Mouse (Mus musculus): Measurements from ENCODE around the gene Ttc24. TPM values are rescaled to one million over a fixed set of nuclear protein-coding genes. Genes with fewer than 3 reads are reported as not detected.

Gene Ttc24
- polyA plus RNA-seq, 1 experiment from 2014 or later, result not detected

Other genes starting within 250 kb of the Ttc24 start
- gene Sh2d2a, start 231.5 kb downstream of the Ttc24 start, polyA plus RNA-seq (2014; fragmentation: Nextera tagmentation; extraction: Ambion mirVana), result 0.15 TPM in 1 of 2 replicates, not detected in the other
- gene Prcc, start 192.7 kb downstream of the Ttc24 start, polyA plus RNA-seq (2014; fragmentation: Nextera tagmentation; extraction: Ambion mirVana), result 10.1 and 11.7 TPM in 2 replicates
- 148 and 154 TPM in 2 replicates for gene Hdgf, start 172.0 kb downstream of the Ttc24 start, polyA plus RNA-seq (2014; fragmentation: Nextera tagmentation; extraction: Ambion mirVana)
- 64.1 and 67.9 TPM in 2 replicates for gene Mrpl24, start 158.8 kb downstream of the Ttc24 start, polyA plus RNA-seq (2014; fragmentation: Nextera tagmentation; extraction: Ambion mirVana)
- gene Isg20l2, start 148.0 kb downstream of the Ttc24 start, polyA plus RNA-seq (2014; fragmentation: Nextera tagmentation; extraction: Ambion mirVana), result 18.5 and 19.3 TPM in 2 replicates
- gene Rrnad1, start 147.6 kb downstream of the Ttc24 start, polyA plus RNA-seq (2014; fragmentation: Nextera tagmentation; extraction: Ambion mirVana), result 10.9 and 14.4 TPM in 2 replicates
- 1.6 and 2.4 TPM in 2 replicates for gene Crabp2, start 129.6 kb downstream of the Ttc24 start, polyA plus RNA-seq (2014; fragmentation: Nextera tagmentation; extraction: Ambion mirVana)
- 9.8 and 10.7 TPM in 2 replicates for gene Nes, start 107.2 kb downstream of the Ttc24 start, polyA plus RNA-seq (2014; fragmentation: Nextera tagmentation; extraction: Ambion mirVana)
- 0.31 TPM in 1 of 2 replicates, not detected in the other for gene Bcan, start 78.1 kb downstream of the Ttc24 start, polyA plus RNA-seq (2014; fragmentation: Nextera tagmentation; extraction: Ambion mirVana)
- 0.58 TPM in 1 of 2 replicates, not detected in the other for gene Hapln2, start 50.7 kb downstream of the Ttc24 start, polyA plus RNA-seq (2014; fragmentation: Nextera tagmentation; extraction: Ambion mirVana)
- gene Gpatch4, start 35.2 kb downstream of the Ttc24 start, polyA plus RNA-seq (2014; fragmentation: Nextera tagmentation; extraction: Ambion mirVana), result 14.7 and 16.7 TPM in 2 replicates
- 161 and 168 TPM in 2 replicates for gene Naxe, start 19.8 kb downstream of the Ttc24 start, polyA plus RNA-seq (2014; fragmentation: Nextera tagmentation; extraction: Ambion mirVana)
- 22.8 and 26.4 TPM in 2 replicates for gene Iqgap3, start 3.7 kb upstream of the Ttc24 start, polyA plus RNA-seq (2014; fragmentation: Nextera tagmentation; extraction: Ambion mirVana)
- gene Mef2d, start 64.1 kb upstream of the Ttc24 start, polyA plus RNA-seq (2014; fragmentation: Nextera tagmentation; extraction: Ambion mirVana), result 52.1 and 52.7 TPM in 2 replicates
- gene Rhbg, start 176.4 kb upstream of the Ttc24 start, polyA plus RNA-seq (2014; fragmentation: Nextera tagmentation; extraction: Ambion mirVana), result not detected in 2 replicates
- 0.23 TPM in 1 of 2 replicates, not detected in the other for gene Gm38392, start 208.9 kb upstream of the Ttc24 start, polyA plus RNA-seq (2014; fragmentation: Nextera tagmentation; extraction: Ambion mirVana)
- gene Tsacc, start 218.7 kb upstream of the Ttc24 start, polyA plus RNA-seq (2014; fragmentation: Nextera tagmentation; extraction: Ambion mirVana), result 12.2 and 14.4 TPM in 2 replicates
- 386 and 393 TPM in 2 replicates for gene Cct3, start 218.8 kb upstream of the Ttc24 start, polyA plus RNA-seq (2014; fragmentation: Nextera tagmentation; extraction: Ambion mirVana)
- 98.1 and 126 TPM in 2 replicates for gene Glmp, start 246.7 kb upstream of the Ttc24 start, polyA plus RNA-seq (2014; fragmentation: Nextera tagmentation; extraction: Ambion mirVana)

Data from heart, embryonic 14.5 days (tissue).